Mouse (Mus musculus) bone marrow macrophage, adult 2 months (primary cell): Measurements from ENCODE around the gene Grap.

Experiments used
- CTCF ChIP-seq: IDR thresholded peaks from 2 replicates; pipeline ENCODE4 v1.5.1; 2012; ENCODE audit warnings: low read depth, mild to moderate bottlenecking, low read length, moderate library complexity
- POLR2A ChIP-seq: IDR thresholded peaks from 2 replicates; pipeline ENCODE4 v1.6.1; 2012; ENCODE audit warnings: mild to moderate bottlenecking, low read depth, low read length, borderline replicate concordance

GRCm38 (mm10) chr11:61675332-61675731, 22.3 kb downstream of the Grap start:
- no peak for TF ChIP-seq POLR2A
- no peak for TF ChIP-seq CTCF
